Mouse (Mus musculus) myocyte (in vitro differentiated cells): ENCODE measurements at regions not wholly inside any gene's neighbourhood (a gene's known extent, or its start where the extent isn't known, plus 50 kb on each side); places are given as distances from the start of the nearest gene placed in this dataset.

ENCODE experiments used
- H3K27me3 ChIP-seq: one replicate; pipeline ENCODE4 v1.6.1; 2011; ENCODE audit not compliant: control insufficient read depth, insufficient read depth, insufficient read length
- H3K36me3 ChIP-seq: one replicate; pipeline ENCODE4 v1.6.1; 2011; ENCODE audit not compliant: control insufficient read depth, insufficient read depth
- H3K4me2 ChIP-seq: one replicate; pipeline ENCODE4 v1.6.1; 2011; ENCODE audit warnings: low read depth, control low read depth
- H3K4me3 ChIP-seq: one replicate; pipeline ENCODE4 v1.5.1; 2011; ENCODE audit warnings: mild to moderate bottlenecking, control low read depth, moderate library complexity
- H3K79me2 ChIP-seq: one replicate; pipeline ENCODE4 v1.6.1; 2011; ENCODE audit not compliant: control insufficient read depth, insufficient read depth
- H3ac ChIP-seq: one replicate; pipeline ENCODE4 v1.6.1; 2011; ENCODE audit not compliant: control insufficient read depth, insufficient read length
- CEBPB ChIP-seq: IDR thresholded peaks from 2 replicates; pipeline ENCODE4 v1.6.1; 2011; ENCODE audit warnings: mild to moderate bottlenecking, moderate library complexity; ENCODE audit not compliant: poor library complexity, insufficient read depth, severe bottlenecking
- E2F4 ChIP-seq: IDR thresholded peaks from one replicate; pipeline ENCODE4 v1.6.1; 2011; ENCODE audit warnings: mild to moderate bottlenecking, control low read depth, moderate library complexity; ENCODE audit not compliant: insufficient read depth
- MAX ChIP-seq: IDR thresholded peaks from one replicate; pipeline ENCODE4 v1.6.1; 2011; ENCODE audit warnings: low read depth, mild to moderate bottlenecking, control low read depth
- MYOD1 ChIP-seq, 3 experiments: IDR thresholded peaks; one replicate each; pipeline ENCODE4 v1.6.1; 2011; ENCODE audit warnings: control low read depth in 2 of 3, low read depth in 2 of 3, mild to moderate bottlenecking in 2 of 3, moderate library complexity in 1 of 3; ENCODE audit not compliant: insufficient read length in 2 of 3, control insufficient read depth in 1 of 3
- MYOG ChIP-seq, 3 experiments: IDR thresholded peaks; one replicate each; pipeline ENCODE4 v1.6.1; 2011; ENCODE audit warnings: control low read depth in 2 of 3, low read depth in 2 of 3, mild to moderate bottlenecking in 2 of 3; ENCODE audit not compliant: insufficient read length in 2 of 3, control insufficient read depth in 1 of 3, insufficient read depth in 1 of 3
- POLR2A ChIP-seq: IDR thresholded peaks from one replicate; pipeline ENCODE4 v1.6.1; 2011; ENCODE audit warnings: low read depth, mild to moderate bottlenecking, control low read depth, moderate library complexity; ENCODE audit not compliant: insufficient read length
- POLR2AphosphoS2 ChIP-seq: IDR thresholded peaks from one replicate; pipeline ENCODE4 v1.6.1; 2011; ENCODE audit warnings: low read depth, control low read depth; ENCODE audit not compliant: insufficient read length
- REST ChIP-seq: IDR thresholded peaks from one replicate; pipeline ENCODE4 v1.6.1; 2011; ENCODE audit warnings: mild to moderate bottlenecking, control low read depth, moderate library complexity; ENCODE audit not compliant: insufficient read depth, insufficient read length
- SRF ChIP-seq: IDR thresholded peaks from one replicate; pipeline ENCODE4 v1.6.1; 2011; ENCODE audit warnings: low read depth; ENCODE audit not compliant: control insufficient read depth, insufficient read length
- TCF12 ChIP-seq: IDR thresholded peaks from one replicate; pipeline ENCODE4 v1.6.1; 2011; ENCODE audit warnings: mild to moderate bottlenecking, control low read depth; ENCODE audit not compliant: poor library complexity, insufficient read depth, severe bottlenecking
- TCF3 ChIP-seq: IDR thresholded peaks from one replicate; pipeline ENCODE4 v1.6.1; 2011; ENCODE audit warnings: low read depth, control low read depth; ENCODE audit not compliant: insufficient read length
- USF1 ChIP-seq: IDR thresholded peaks from one replicate; pipeline ENCODE4 v1.6.1; 2011; ENCODE audit warnings: low read depth, mild to moderate bottlenecking, control low read depth, moderate library complexity

DNA sequence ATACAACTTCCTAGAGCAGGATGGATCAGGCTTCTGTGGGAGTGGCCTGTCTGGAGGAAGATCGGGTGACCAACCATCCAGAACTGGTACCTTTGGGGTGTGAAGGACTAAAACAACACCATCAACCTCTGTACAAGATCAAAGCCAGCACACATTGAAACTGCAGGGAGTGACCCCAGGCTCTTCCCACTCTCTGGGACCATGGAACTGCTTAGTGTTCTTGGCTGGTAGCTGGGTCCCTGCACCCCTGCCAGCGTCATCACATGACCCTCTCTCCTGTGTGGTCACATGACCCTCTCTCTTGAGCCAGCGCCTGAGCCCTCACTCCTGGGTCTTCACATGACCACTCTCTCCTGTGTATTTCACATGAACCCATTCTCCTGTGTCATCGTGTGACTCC lies 178.3 kb upstream of the Cdh4 start:
- Histone ChIP-seq H3ac (no peak overlapping the region), H3K79me2 (no peaks in the 10 kb centered on the region), H3K27me3 (no peaks in the 10 kb centered on the region), H3K4me2 (no peak overlapping the region), H3K36me3 (no peaks in the 10 kb centered on the region), H3K4me3 (no peak overlapping the region)
- no peak for TF ChIP-seq MYOG (IDR thresholded peaks at IDR 0.05; ENCODE audit: control insufficient read depth in 1 of 3, insufficient read depth in 1 of 3, insufficient read length in 2 of 3, low read depth in 2 of 3)
- no peak for TF ChIP-seq POLR2A
- no peak for TF ChIP-seq TCF12
- TF ChIP-seq CEBPB: no peak
- no peak for TF ChIP-seq SRF
- TF ChIP-seq MAX: no peak
- no peak for TF ChIP-seq MYOD1 (IDR thresholded peaks at IDR 0.05; ENCODE audit: control insufficient read depth in 1 of 3, insufficient read length in 2 of 3, low read depth in 2 of 3)
- TF ChIP-seq TCF3: no peak
- no peak for TF ChIP-seq E2F4
- TF ChIP-seq USF1: no peak
- no peak for TF ChIP-seq POLR2AphosphoS2
- no peak for TF ChIP-seq REST

DNA sequence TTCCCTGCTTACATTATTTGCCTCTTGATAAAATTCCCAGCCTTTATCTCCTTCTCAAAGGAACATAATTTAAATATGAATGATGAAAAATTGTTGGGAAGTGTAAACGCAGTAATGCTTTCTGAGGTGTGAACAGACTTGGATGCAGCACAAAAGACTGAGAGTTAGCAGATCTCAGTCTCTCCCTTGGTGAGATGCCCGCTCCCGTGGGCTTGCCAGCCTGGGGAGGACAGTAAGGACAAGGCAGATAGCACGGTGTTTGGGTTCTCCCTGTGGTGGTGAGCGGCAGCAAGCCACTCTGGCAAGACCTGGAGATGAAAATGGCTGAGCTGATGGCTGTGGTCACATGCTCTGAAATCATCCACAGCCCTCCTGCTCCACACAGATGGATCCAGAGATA lies 176.8 kb upstream of the Cdh4 start:
- Histone ChIP-seq H3K27me3 (no peaks in the 10 kb centered on the region), H3K4me2 (no peak overlapping the region)

DNA sequence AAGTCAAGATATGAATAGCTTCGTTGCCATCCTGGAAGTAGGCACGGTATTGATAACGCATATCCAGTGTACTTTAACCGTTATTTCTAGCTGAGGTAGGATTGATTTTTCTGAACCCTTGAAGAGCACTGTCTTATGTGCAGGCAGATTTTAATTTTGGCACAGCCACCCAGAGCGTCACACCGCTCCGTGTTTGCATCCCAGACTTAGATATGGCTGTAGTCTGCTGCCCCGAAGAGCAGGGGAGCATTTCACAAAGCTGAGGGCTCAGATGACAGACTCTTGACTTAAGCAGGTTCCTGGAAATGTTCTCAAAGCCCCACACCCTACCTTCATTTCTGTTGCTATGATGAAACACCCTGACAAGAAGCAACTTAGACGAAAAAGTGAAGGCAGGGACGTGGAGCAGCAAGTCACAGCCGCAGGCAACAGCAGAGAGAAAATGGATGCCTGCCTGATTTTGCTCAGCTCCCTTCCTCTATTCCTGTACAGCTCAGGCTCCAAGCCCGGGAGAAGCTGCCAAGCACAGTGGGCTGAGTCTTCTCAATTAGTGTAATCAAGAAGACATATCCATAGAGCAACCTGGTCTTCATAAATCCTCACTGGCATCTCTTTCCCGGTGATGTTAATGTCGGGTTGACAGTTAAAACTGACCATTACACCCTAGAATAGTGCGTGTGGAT lies 164.9 kb upstream of the Cdh4 start:
- Histone ChIP-seq H3K79me2 (no peaks in the 10 kb centered on the region), H3ac (no peak overlapping the region), H3K36me3 (no peaks in the 10 kb centered on the region), H3K27me3 (no peaks in the 10 kb centered on the region), H3K4me2 (no peak overlapping the region), H3K4me3 (no peak overlapping the region)
- TF ChIP-seq MAX: no peak
- no peak for TF ChIP-seq REST
- no peak for TF ChIP-seq TCF12
- no peak for TF ChIP-seq POLR2AphosphoS2

More for the DNA sequence above, 176.8 kb upstream of the Cdh4 start:
- TF ChIP-seq REST: no peak
- no peak for TF ChIP-seq POLR2A
- TF ChIP-seq MYOD1 (IDR thresholded peaks at IDR 0.05; ENCODE audit: control insufficient read depth in 1 of 3, insufficient read length in 2 of 3, low read depth in 2 of 3): no peak
- no peak for TF ChIP-seq POLR2AphosphoS2
- no peak for TF ChIP-seq TCF12
- no peak for TF ChIP-seq CEBPB
- no peak for TF ChIP-seq MAX
- no peak for TF ChIP-seq E2F4
- TF ChIP-seq USF1: no peak
- no peak for TF ChIP-seq SRF
- Histone ChIP-seq H3K36me3 (no peaks in the 10 kb centered on the region), H3K79me2 (no peaks in the 10 kb centered on the region), H3K4me3 (no peak overlapping the region), H3ac (no peak overlapping the region)

DNA sequence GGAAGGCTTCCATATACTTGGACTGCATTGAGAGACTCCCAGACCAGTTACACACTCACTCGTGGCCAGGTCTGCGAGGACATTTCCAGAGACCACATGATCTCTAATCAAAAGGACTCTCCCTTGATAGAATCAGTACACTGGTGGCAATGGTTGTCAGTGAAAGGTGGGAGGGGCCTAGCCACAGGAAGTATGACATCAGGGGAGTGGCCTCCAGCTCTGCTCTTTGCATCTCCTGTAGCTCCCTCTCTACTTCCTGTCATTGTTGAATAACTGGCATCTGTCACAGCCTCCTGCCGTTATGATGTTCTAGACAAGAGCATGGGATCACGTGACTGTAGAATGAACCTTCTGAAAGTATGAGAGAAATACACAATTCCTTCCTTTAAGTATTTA lies 164.3 kb upstream of the Cdh4 start:
- no peaks in the 10 kb centered on the region for H3K27me3 ChIP-seq

DNA sequence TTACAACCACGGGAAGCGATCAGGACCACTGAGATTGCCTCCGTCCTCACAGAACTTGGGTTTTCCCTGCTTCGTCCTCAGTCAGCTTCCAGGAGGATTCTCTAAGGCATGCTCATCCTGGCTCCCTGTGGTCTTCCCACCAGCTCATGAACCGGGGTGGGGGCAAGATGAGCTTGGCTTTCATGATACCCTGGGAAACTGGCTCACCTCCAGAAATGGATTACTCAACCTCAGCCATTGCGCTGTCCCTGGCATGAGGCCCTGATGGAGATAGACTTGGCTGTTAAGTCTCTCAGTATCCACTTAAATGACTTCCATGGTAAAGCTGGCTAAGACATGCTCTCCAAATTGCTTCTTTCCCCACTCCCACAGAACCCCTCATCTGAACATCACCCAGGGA lies 160.0 kb upstream of the Cdh4 start:
- no peak for TF ChIP-seq MYOD1 (IDR thresholded peaks at IDR 0.05; ENCODE audit: control insufficient read depth in 1 of 3, insufficient read length in 2 of 3, low read depth in 2 of 3)
- no peak for TF ChIP-seq TCF12
- no peak for TF ChIP-seq SRF
- TF ChIP-seq CEBPB: no peak
- TF ChIP-seq POLR2AphosphoS2: no peak
- no peak for TF ChIP-seq USF1
- no peak for TF ChIP-seq TCF3
- TF ChIP-seq E2F4: no peak
- TF ChIP-seq REST: no peak
- TF ChIP-seq MAX: no peak
- no peak for TF ChIP-seq MYOG (IDR thresholded peaks at IDR 0.05; ENCODE audit: control insufficient read depth in 1 of 3, insufficient read depth in 1 of 3, insufficient read length in 2 of 3, low read depth in 2 of 3)
- no peak for TF ChIP-seq POLR2A
- Histone ChIP-seq H3K79me2 (no peaks in the 10 kb centered on the region), H3ac (no peak overlapping the region), H3K36me3 (no peaks in the 10 kb centered on the region), H3K4me3 (no peak overlapping the region), H3K4me2 (no peak overlapping the region), H3K27me3 (no peaks in the 10 kb centered on the region)

More for the DNA sequence above, 164.3 kb upstream of the Cdh4 start:
- no peak overlapping the region for H3K4me2 ChIP-seq
- no peaks in the 10 kb centered on the region for H3K36me3 ChIP-seq
- H3K79me2 ChIP-seq: no peaks in the 10 kb centered on the region
- H3ac ChIP-seq: no peak overlapping the region
- TF ChIP-seq MYOD1 (IDR thresholded peaks at IDR 0.05; ENCODE audit: control insufficient read depth in 1 of 3, insufficient read length in 2 of 3, low read depth in 2 of 3) (no peak), POLR2AphosphoS2 (no peak), MAX (no peak), E2F4 (no peak), CEBPB (no peak), TCF12 (no peak)
- H3K4me3 ChIP-seq: no peak overlapping the region
